Mouse (Mus musculus) inflammation-experienced regulatory T-cells, adult 16 weeks (primary cell): Measurements from ENCODE around the gene Exosc3. TPM values are rescaled to one million over a fixed set of nuclear protein-coding genes. Genes with fewer than 3 reads are reported as not detected.

ENCODE experiments used
- polyA plus RNA-seq: library from polyadenylated mRNA; unstranded; fragments of 100-300 nt; shearing (Covaris generic); gene quantifications from one replicate; pipeline ENCODE4 v1.2.1, GENCODE M21; 2017

Gene Exosc3
- polyA plus RNA-seq, result 117 TPM

GRCm38 (mm10) chr4:45342286-45343155 lies at the start of gene Exosc3:
TSS of gene Exosc3 (minus strand) at chr4:45342732.

GRCm38 (mm10) chr4:45341669-45342249 lies 773 bp downstream of the Exosc3 start, which contains the start of gene Dcaf10:
TSS of gene Dcaf10 (plus strand) at chr4:45342101.

DNA sequence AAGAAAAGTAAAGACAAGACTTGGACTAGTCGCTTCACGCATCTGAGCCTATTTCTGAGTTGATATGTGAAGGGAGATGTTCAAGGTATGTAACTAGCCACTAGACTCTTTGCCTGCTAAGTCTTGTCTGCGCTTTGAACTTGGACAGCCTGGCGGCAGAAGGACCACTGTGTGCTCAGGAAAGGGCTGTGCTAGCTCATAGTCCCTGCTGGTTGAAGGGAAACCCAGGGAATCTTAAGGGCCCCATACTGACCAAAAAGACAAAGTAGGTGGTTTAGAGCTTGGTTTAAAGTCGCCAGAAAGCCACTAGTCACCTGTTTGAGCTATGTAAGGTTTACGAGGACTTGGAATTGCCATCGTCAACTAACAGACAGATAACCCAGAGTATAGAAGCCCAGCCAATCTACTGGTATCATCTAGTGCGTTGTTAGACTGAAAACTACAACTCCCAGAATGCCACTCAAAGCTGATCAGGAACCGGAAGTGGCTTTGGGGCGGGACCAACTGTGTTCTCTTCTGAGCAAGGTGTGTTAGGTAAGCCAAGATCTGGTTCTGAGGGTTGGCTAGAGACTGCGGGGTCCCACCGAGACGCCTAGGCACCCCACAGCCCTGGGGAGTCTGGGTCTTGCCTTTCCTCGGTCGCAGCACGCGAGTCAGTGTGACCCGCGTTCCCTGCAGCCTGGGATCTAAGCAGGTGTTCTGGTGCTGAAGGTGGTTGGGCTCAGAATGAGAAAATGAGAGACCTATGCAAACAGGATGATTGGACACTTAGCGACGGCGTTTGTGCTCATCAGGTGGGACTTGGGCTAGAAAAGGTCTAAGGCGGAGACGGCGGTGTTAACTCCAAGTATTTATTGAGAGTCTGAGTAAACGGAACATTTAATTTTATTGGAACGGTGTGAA lies 45.6 kb downstream of the Exosc3 start, which contains the start of gene Trmt10b:
Trmt10b (plus strand) TSS at position 466 of the 903 bp plus-strand sequence.

Other genes with a start within 250 kb of the Exosc3 start
- 165 TPM for gene Tomm5, start 234.6 kb downstream of the Exosc3 start, polyA plus RNA-seq
- gene Frmpd1, start 157.9 kb downstream of the Exosc3 start, polyA plus RNA-seq, result not detected
- gene Trmt10b, start 45.6 kb downstream of the Exosc3 start, polyA plus RNA-seq, result 22.8 TPM
- 2.9 TPM for gene Dcaf10, start 631 bp downstream of the Exosc3 start, polyA plus RNA-seq
- 29.9 TPM for gene Slc25a51, start 66.0 kb upstream of the Exosc3 start, polyA plus RNA-seq
- gene Shb, start 189.7 kb upstream of the Exosc3 start, polyA plus RNA-seq, result not detected